Mouse (Mus musculus) right cerebral cortex, adult 2 months (tissue): ENCODE data around the gene Magee1.
A peak's percentile ranks its signal among the peaks of the same experiment; 100 is the strongest.
"Not testable (repeated sequence)": the region's sequence is repeated elsewhere in the genome, so short reads cannot be mapped to it uniquely, and the experiment has no call there.

Experiments used
- DNase-seq, 2 experiments: peaks; one replicate each; pipeline ENCODE4 v3.0.0; 2021 to 2022; ENCODE audit warnings: low spot score in 2 of 2

Gene Magee1

GRCm38 (mm10) chrX:105120275-105121226 lies at the start of gene Magee1:
Gene Magee1 (plus strand): TSS chrX:105120378.
- peak; percentile 83 to 84 for DNase-seq

- no peak for DNase-seq
Observed at GRCm38 (mm10) chrX:105079151-105079550, 41.0 kb upstream of the Magee1 start.

- DNase-seq = peak; percentile 89 to 96
Observed at GRCm38 (mm10) chrX:105079615-105080092, 40.5 kb upstream of the Magee1 start, which contains the start of gene Pbdc1. Gene Pbdc1 (plus strand): TSS chrX:105079756.

- no peak for DNase-seq
Observed at GRCm38 (mm10) chrX:105080096-105080495, 40.1 kb upstream of the Magee1 start.

- DNase-seq = not testable (repeated sequence)
Observed at GRCm38 (mm10) chrX:105083013-105083412, 37.2 kb upstream of the Magee1 start.

GRCm38 (mm10) chrX:105104175-105104574 lies 16.0 kb upstream of the Magee1 start:
- DNase-seq = peak in 1 of 2 experiments; percentile 39

- DNase-seq = no peak
Observed at GRCm38 (mm10) chrX:105114994-105115393, 5.2 kb upstream of the Magee1 start.

GRCm38 (mm10) chrX:105121227-105121865 lies 1.2 kb downstream of the Magee1 start:
- peak; percentile 81 to 83 for DNase-seq

GRCm38 (mm10) chrX:105124903-105125302 lies 4.7 kb downstream of the Magee1 start:
- DNase-seq = peak in 1 of 2 experiments; percentile 5

- peak in 1 of 2 experiments; percentile 2 for DNase-seq
Observed at GRCm38 (mm10) chrX:105151872-105152461, 31.8 kb downstream of the Magee1 start.

- DNase-seq = not testable (repeated sequence)
Observed at GRCm38 (mm10) chrX:105165007-105165406, 44.8 kb downstream of the Magee1 start.

GRCm38 (mm10) chrX:105167217-105167616 lies 47.0 kb downstream of the Magee1 start:
- no peak for DNase-seq
